Mouse (Mus musculus) heart, embryonic 11.5 days (tissue): ENCODE results near the gene Pam. TPM values are rescaled to one million over a fixed set of nuclear protein-coding genes. Genes with fewer than 3 reads are reported as not detected.
"Not testable (repeated sequence)": the region's sequence is repeated elsewhere in the genome, so short reads cannot be mapped to it uniquely, and the experiment has no call there.

ENCODE experiments used
- ATAC-seq: fragments of 200-750 bp; cut with Nextera tagmentation; replicated peaks from 2 replicates; pipeline ENCODE4 v1.8.0; 2017; ENCODE audit warnings: moderate library complexity; ENCODE audit not compliant: insufficient number of reproducible peaks, low FRiP score, low TSS enrichment
- H3K27ac ChIP-seq: fragments of 300-500 bp; sonication (generic); 2 replicates; pipeline ENCODE4 v1.5.1; 2014; ENCODE audit warnings: mild to moderate bottlenecking, low read depth, low read length
- H3K27me3 ChIP-seq: fragments of 300-500 bp; sonication (generic); 2 replicates; pipeline ENCODE4 v1.6.1; 2014; ENCODE audit warnings: mild to moderate bottlenecking, low read length, mixed read lengths; ENCODE audit not compliant: control insufficient read depth, insufficient read depth
- H3K36me3 ChIP-seq: fragments of 300-500 bp; sonication (generic); 2 replicates; pipeline ENCODE4 v1.6.1; 2014; ENCODE audit warnings: mild to moderate bottlenecking, low read length, moderate library complexity, mixed read lengths; ENCODE audit not compliant: control insufficient read depth, insufficient read depth
- H3K4me1 ChIP-seq: fragments of 300-500 bp; sonication (generic); 2 replicates; pipeline ENCODE4 v1.6.1; 2014; ENCODE audit warnings: low read length; ENCODE audit not compliant: control insufficient read depth, insufficient read depth
- H3K4me2 ChIP-seq: fragments of 300-500 bp; sonication (generic); 2 replicates; pipeline ENCODE4 v1.6.1; 2014; ENCODE audit warnings: mild to moderate bottlenecking, moderate library complexity
- H3K4me3 ChIP-seq: fragments of 300-500 bp; sonication (generic); 2 replicates; pipeline ENCODE4 v1.5.1; 2014; ENCODE audit warnings: low read depth, low read length
- H3K9ac ChIP-seq: fragments of 300-500 bp; sonication (generic); 2 replicates; pipeline ENCODE4 v1.6.1; 2014; ENCODE audit warnings: mild to moderate bottlenecking, low read depth, low read length, moderate library complexity
- H3K9me3 ChIP-seq: fragments of 300-500 bp; sonication (generic); replicated peaks from 2 replicates; pipeline ENCODE4 v1.6.1; 2016; ENCODE audit warnings: low read length; ENCODE audit not compliant: control insufficient read depth
- WGBS: fragments of 180-500 bp; shearing (Covaris S2); extraction: QIAGEN DNeasy Blood & Tissue Kit; methylation state at CpG from one replicate; pipeline ENCODE4 v1.1.7; 2014; ENCODE audit not compliant: insufficient replicate concordance; 5-methylcytosine and 5-hydroxymethylcytosine counted together
- polyA plus RNA-seq: library from polyadenylated mRNA; unstranded; fragments of >200 nt; fragmentation: Nextera tagmentation; extraction: Ambion mirVana; gene quantifications from 2 replicates; pipeline ENCODE4 v1.2.1, GENCODE M21; 2014

Pam gene
- polyA plus RNA-seq, 1 experiment from 2014 or later = 317 TPM

DNA sequence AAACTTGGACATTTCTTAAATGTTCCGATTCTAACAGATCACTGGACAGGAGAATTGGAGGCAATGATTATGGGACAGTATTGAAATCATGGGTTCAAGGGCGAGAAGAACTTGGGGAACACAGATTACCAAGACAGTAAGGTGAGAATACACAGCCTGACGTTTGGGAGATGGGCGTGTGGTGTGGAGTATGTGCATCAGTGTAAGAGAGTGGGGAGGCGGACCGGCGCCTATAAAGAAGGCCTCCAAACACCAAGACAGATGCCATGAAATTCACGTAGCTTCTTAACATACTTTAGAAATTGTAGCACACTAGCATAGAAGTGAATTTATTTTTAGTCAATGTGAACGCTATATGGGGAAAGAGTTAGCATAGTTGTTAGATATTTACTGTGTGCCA lies 76.5 kb downstream of the Pam start:
- Histone ChIP-seq H3K4me3 (no peak overlapping the region), H3K9me3 (no peaks in the 10 kb centered on the region), H3K27ac (no peak overlapping the region), H3K4me1 (no peaks in the 10 kb centered on the region), H3K36me3 (no peaks in the 10 kb centered on the region), H3K4me2 (no peak overlapping the region), H3K9ac (no peak overlapping the region), H3K27me3 (no peaks in the 10 kb centered on the region)
- no peak for ATAC-seq
- 83% methylated on average over 9 of the region's 9 CpGs for WGBS

DNA sequence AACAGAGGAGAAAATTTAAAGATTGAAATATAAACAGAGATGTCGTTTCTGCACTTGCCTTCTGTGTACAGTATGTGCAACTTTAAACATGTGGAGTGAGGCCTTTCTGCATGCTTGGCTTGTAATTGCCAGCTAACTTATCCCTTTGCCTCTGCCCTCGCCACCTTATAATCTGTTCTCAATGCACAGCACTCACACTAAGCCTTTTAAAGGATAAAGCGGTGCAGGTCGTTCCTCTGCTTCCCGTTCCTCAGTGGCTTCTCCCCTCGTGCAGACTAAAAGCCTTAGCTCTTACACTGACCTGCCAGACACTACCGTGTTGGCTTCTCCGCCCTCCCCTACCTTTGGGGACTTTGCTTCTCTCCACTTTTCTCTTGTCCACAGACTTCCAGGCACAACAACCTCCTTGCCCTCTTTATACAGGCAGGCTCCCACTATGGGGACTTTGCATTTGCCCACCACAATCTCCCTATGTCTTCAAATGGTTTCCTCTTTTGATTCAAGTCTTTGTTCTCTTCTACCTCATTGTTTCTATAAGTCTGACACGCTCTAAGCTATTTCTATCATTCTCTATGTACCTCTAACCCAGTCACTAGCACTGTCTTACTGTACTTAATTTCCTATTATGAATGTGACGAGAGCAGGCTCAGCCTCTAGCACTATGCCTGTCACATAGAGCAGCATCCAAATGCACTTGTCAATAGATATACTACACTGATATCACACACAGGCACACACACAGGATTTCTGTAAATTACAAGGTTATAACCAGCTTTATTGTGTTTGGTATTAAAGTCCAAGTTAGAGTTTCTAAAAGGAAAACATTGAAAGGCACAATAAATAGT lies 79.2 kb downstream of the Pam start:
- Histone ChIP-seq H3K4me1 (no peaks in the 10 kb centered on the region), H3K27me3 (no peaks in the 10 kb centered on the region), H3K4me3 (no peak overlapping the region), H3K9ac (no peak overlapping the region), H3K9me3 (no peaks in the 10 kb centered on the region), H3K27ac (no peak overlapping the region), H3K4me2 (no peak overlapping the region), H3K36me3 (no peaks in the 10 kb centered on the region)
- WGBS = 66% methylated on average over 10 of the region's 10 CpGs
- no peak for ATAC-seq

DNA sequence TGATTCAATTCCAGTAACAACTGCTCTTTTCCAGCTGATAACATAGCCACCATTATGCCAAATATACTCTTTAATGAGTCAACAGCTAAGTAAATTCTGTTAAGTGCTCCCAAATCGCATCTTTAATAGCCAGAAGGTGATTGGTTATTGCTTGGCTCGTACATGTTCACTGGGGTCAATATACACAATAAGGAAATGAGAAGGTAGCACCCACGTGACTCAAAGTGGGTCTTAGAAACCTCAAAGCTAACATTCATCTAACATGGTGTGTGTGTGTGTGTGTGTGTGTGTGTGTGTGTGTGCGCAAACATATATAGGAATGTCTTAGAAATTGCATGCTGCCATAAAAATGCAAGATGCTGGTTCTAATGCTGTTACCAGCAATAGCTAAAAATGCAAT lies 79.9 kb downstream of the Pam start:
- 78% methylated on average over 4 of the region's 4 CpGs for WGBS
- H3K9me3 ChIP-seq = no peaks in the 10 kb centered on the region
- no peak overlapping the region for H3K9ac ChIP-seq
- no peaks in the 10 kb centered on the region for H3K4me1 ChIP-seq
- no peak for ATAC-seq
- H3K27ac ChIP-seq = no peak overlapping the region
- H3K36me3 ChIP-seq = no peaks in the 10 kb centered on the region
- H3K4me3 ChIP-seq = no peak overlapping the region
- H3K4me2 ChIP-seq = no peak overlapping the region
- no peaks in the 10 kb centered on the region for H3K27me3 ChIP-seq

DNA sequence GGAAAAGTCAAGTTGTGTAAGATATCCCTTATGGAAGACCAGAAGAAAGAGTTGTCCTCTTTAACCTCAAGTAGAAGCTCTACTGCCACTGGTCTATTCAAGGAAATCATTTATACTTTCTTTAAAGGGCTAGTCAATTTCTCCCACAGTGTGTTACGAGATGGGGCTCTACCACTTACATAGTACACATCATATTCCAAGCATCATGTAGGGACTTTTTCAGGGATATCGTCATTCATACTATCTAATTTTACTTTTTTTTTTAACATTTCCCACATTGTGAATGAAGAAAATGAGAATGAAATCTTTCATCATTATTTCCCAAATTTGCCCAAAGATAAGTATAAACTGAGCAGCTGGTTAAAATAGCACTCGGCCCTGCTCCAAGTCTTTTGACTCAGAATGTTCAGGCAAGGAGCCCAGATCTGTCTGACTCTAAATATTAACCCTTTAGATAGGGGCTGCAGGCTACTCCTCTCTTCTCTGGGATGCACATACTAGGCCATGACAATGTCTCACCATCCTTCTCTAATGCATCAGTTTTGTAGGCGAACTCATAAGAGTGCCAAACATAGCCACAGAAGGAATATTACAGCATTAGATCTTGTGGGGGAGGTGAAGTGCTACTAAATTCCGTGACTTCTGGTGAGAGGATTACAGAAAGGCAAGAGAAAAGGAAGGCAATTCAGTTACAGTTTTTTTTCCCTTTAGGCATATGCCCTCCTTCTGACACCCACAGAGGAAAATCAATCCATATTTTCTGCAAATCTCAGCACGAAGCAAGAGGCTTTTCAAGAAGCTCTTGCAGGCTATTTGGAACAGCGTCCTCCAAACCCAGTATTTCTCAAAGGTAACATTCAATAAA lies 92.7 kb downstream of the Pam start:
- H3K27me3 ChIP-seq = no peaks in the 10 kb centered on the region
- no peak overlapping the region for H3K4me2 ChIP-seq
- H3K9ac ChIP-seq = no peak overlapping the region
- H3K9me3 ChIP-seq = no peaks in the 10 kb centered on the region
- H3K4me1 ChIP-seq = no peaks in the 10 kb centered on the region
- WGBS = 64% methylated on average over 7 of the region's 7 CpGs
- no peak for ATAC-seq
- no peaks in the 10 kb centered on the region for H3K36me3 ChIP-seq
- no peak overlapping the region for H3K27ac ChIP-seq
- H3K4me3 ChIP-seq = no peak overlapping the region

DNA sequence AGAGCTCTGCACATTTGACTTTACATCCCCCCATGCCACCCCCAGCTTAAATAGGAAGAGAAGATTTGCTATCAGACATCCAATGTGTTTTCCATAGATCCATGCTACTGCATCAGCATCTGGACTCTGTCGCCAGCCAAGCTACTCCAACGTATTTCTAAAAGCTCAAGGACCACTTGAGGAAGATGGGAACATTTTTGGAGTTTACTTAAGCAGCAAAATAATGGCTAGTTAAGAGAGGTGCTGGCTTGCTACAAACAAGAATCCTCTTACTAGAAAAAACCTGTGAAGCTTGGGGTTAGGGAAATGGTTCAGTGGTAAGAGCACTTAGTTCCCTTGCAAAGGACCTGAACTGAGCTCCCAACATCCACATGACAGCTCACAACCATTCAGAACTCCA lies 96.0 kb downstream of the Pam start:
- Histone ChIP-seq H3K4me3 (no peak overlapping the region), H3K36me3 (no peaks in the 10 kb centered on the region)
- no peak for ATAC-seq

DNA sequence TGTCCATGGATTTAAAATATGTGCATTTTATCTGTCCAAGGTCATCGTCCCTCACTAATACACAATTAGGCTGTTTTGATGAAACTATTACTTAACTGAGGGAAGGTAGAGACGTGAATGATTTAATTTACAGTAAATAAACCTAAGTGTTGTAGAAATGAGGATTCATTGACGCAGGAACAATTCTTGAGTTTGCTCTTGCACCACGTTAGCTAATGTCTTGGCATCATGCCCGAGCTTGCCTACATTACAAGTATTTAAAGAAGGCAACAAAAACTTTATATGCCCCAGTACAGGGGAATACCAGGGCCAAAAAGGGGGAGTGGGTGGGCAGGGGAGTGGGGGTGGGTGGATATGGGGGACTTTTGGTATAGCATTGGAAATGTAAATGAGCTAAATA lies 96.5 kb downstream of the Pam start:
- not testable (repeated sequence) for H3K4me3 ChIP-seq, H3K27me3 ChIP-seq, H3K4me2 ChIP-seq, ATAC-seq, H3K4me1 ChIP-seq, H3K27ac ChIP-seq, H3K9me3 ChIP-seq, H3K9ac ChIP-seq, H3K36me3 ChIP-seq
- 78% methylated on average over 5 of the region's 5 CpGs for WGBS

More for the DNA sequence above, 96.0 kb downstream of the Pam start:
- Histone ChIP-seq H3K27ac (no peak overlapping the region), H3K9ac (no peak overlapping the region), H3K4me1 (no peaks in the 10 kb centered on the region), H3K9me3 (no peaks in the 10 kb centered on the region), H3K4me2 (no peak overlapping the region), H3K27me3 (no peaks in the 10 kb centered on the region)
- WGBS = 82% methylated on average over 2 of the region's 2 CpGs

DNA sequence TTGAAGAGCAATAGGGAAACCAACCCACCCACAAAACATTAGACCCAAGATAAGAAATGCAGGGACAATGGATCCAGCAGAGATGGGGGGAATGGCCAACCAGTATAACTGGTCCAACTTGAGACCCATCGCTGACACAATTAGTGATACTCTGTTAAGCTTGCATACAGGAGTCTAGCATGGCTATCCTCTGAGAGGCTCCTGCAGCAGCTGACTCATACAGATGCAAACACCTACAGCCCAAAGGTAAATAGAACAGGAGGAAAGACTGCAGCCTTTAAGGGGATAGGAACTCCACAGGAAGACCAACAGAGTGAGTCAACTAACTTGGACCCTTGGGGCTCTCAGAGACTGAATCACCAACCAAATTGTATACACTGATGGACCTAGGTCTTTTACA lies 98.4 kb downstream of the Pam start:
- H3K9ac ChIP-seq = no peak overlapping the region
- no peak overlapping the region for H3K4me2 ChIP-seq
- H3K27ac ChIP-seq = no peak overlapping the region
- no peaks in the 10 kb centered on the region for H3K27me3 ChIP-seq
- no peaks in the 10 kb centered on the region for H3K9me3 ChIP-seq
- ATAC-seq = no peak
- H3K4me3 ChIP-seq = no peak overlapping the region
- no peaks in the 10 kb centered on the region for H3K4me1 ChIP-seq
- 86% methylated on average over 1 of the region's 1 CpGs for WGBS
- no peaks in the 10 kb centered on the region for H3K36me3 ChIP-seq

DNA sequence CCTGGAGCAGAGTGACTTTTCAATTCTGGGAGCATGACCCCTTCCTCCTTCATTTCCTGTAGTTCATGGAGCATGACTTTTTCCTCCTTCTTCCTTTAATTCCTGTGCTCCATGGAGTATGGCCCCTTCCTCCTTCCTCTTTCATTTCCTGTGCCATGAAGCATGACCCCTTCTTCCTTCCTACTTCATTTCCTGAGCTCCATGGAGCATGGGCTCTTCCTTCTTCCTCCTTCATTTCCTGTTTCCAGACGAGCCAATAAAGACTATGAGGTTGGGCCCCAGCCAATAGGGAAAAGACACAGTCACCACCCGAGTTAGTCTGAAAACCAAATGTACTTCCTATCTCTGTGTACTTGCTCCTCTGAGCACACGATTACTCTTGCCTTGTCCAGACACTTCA lies 103.5 kb downstream of the Pam start:
- 65% methylated on average over 3 of the region's 3 CpGs for WGBS
- Histone ChIP-seq H3K4me1 (peaks cover 3% of the 10 kb centered on the region; the same call in 1 of the 2 replicates), H3K27me3 (no peaks in the 10 kb centered on the region), H3K9me3 (no peaks in the 10 kb centered on the region), H3K9ac (no peak overlapping the region), H3K4me3 (no peak overlapping the region), H3K4me2 (no peak overlapping the region), H3K36me3 (no peaks in the 10 kb centered on the region), H3K27ac (no peak overlapping the region)
- no peak for ATAC-seq
